Mouse (Mus musculus): ENCODE data around the gene Gsdma3. TPM values are rescaled to one million over a fixed set of nuclear protein-coding genes. Genes with fewer than 3 reads are reported as not detected.
"Not testable (repeated sequence)": the region's sequence is repeated elsewhere in the genome, so short reads cannot be mapped to it uniquely, and the experiment has no call there.

Gsdma3 gene
- total and polyA plus RNA-seq, 3 experiments: not detected

- Histone ChIP-seq H3K4me1 (ENCODE audit: control insufficient read depth in 1 of 2, insufficient read depth in 2 of 2, low read length in 2 of 2) (peaks cover 22 to 45% of the 10 kb centered on the region in 2 experiments), H3K36me3 (ENCODE audit: control insufficient read depth in 1 of 2, insufficient read depth in 2 of 2, low read length in 2 of 2) (peaks cover 0 to 23% of the 10 kb centered on the region in 2 experiments; a peak in 2 of 4 replicates), H3K4me3 (ENCODE audit: control insufficient read depth in 1 of 2, insufficient read depth in 1 of 2, low read depth in 2 of 2, low read length in 2 of 2) (peak overlapping the region; percentile 41 to 42), H3K9ac (ENCODE audit: control insufficient read depth, low read depth, low read length, poor library complexity, severe bottlenecking) (peak overlapping the region; percentile 25), H3K27ac (ENCODE audit: control insufficient read depth, low read depth, low read length) (peak overlapping the region; percentile 44)
- H3K79me2 ChIP-seq (ENCODE audit: control insufficient read depth, insufficient read depth, low read length, poor library complexity); H3K27me3 ChIP-seq (ENCODE audit: control insufficient read depth in 1 of 2, insufficient read depth in 2 of 2, low read length in 2 of 2); H3K9me3 ChIP-seq (replicated peaks; ENCODE audit: insufficient read depth, low read length): not testable (repeated sequence)
- TF ChIP-seq CTCF (IDR thresholded peaks at IDR 0.05 in 2 of 3, conservative IDR thresholded peaks at IDR 0.05 in 1 of 3; ENCODE audit: control insufficient read depth in 1 of 3, insufficient read depth in 1 of 3, low read depth in 2 of 3, low read length in 3 of 3, poor library complexity in 1 of 3, severe bottlenecking in 1 of 3) (peak; percentile 34 to 67 (median 62); a peak in 5 of 6 replicates), ELF1 (IDR thresholded peaks at IDR 0.05; ENCODE audit: low read depth, low read length) (peak; percentile 85), HCFC1 (IDR thresholded peaks at IDR 0.05; ENCODE audit: low read depth, low read length) (0 out of 2 replicates have a peak, but pooled peaks have one; percentile 37), SMC3 (IDR thresholded peaks at IDR 0.05; ENCODE audit: low read depth, low read length) (peak; percentile 33), RAD21 (IDR thresholded peaks at IDR 0.05; ENCODE audit: low read depth, low read length) (peak; percentile 34)
- DNase-seq (ENCODE audit: low read depth, low spot score): peak; percentile 86
These were observed 47.0 kb downstream of the Gsdma3 start for GRCm38 (mm10) chr11:98673136-98673535.

GRCm38 (mm10) chr11:98675829-98676363 lies 49.7 kb downstream of the Gsdma3 start:
- Histone ChIP-seq H3K9me3 (replicated peaks; ENCODE audit: insufficient read depth, low read length) (no peaks in the 10 kb centered on the region), H3K4me3 (ENCODE audit: control insufficient read depth in 1 of 2, insufficient read depth in 1 of 2, low read depth in 2 of 2, low read length in 2 of 2) (no peak overlapping the region), H3K4me1 (ENCODE audit: control insufficient read depth in 1 of 2, insufficient read depth in 2 of 2, low read length in 2 of 2) (peaks cover 18 to 37% of the 10 kb centered on the region in 2 experiments), H3K9ac (ENCODE audit: control insufficient read depth, low read depth, low read length, poor library complexity, severe bottlenecking) (0 out of 2 replicates have a peak overlapping the region, but pooled peaks have one; percentile 16), H3K27ac (ENCODE audit: control insufficient read depth, low read depth, low read length) (peak overlapping the region; percentile 38), H3K27me3 (ENCODE audit: control insufficient read depth in 1 of 2, insufficient read depth in 2 of 2, low read length in 2 of 2) (no peaks in the 10 kb centered on the region), H3K36me3 (ENCODE audit: control insufficient read depth in 1 of 2, insufficient read depth in 2 of 2, low read length in 2 of 2) (peaks cover 0 to 23% of the 10 kb centered on the region in 2 experiments; a peak in 2 of 4 replicates), H3K79me2 (ENCODE audit: control insufficient read depth, insufficient read depth, low read length, poor library complexity) (no peaks in the 10 kb centered on the region)
- DNase-seq (ENCODE audit: low read depth, low spot score): peak; percentile 75
- no peak for TF ChIP-seq POLR2AphosphoS2 (IDR thresholded peaks at IDR 0.05; ENCODE audit: low read length)
- TF ChIP-seq HCFC1 (IDR thresholded peaks at IDR 0.05; ENCODE audit: low read depth, low read length): no peak; the same call in 1 of the 2 replicates
- no peak for TF ChIP-seq ZNF384 (IDR thresholded peaks at IDR 0.05; ENCODE audit: low read depth, low read length)
- peak; percentile 43 to 52; a peak in 3 of 4 replicates for TF ChIP-seq EP300 (IDR thresholded peaks at IDR 0.05; ENCODE audit: low read depth in 1 of 2, low read length in 2 of 2)
- no peak for TF ChIP-seq MXI1 (IDR thresholded peaks at IDR 0.05; ENCODE audit: low read depth, low read length)
- no peak for TF ChIP-seq ELF1 (IDR thresholded peaks at IDR 0.05; ENCODE audit: low read depth, low read length)
- no peak for TF ChIP-seq MEF2A (IDR thresholded peaks at IDR 0.05; ENCODE audit: extremely low read depth, insufficient replicate concordance, low read depth, low read length, poor library complexity, severe bottlenecking)
- TF ChIP-seq MAFK (IDR thresholded peaks at IDR 0.05; ENCODE audit: borderline replicate concordance, low read depth, low read length): no peak
- no peak for TF ChIP-seq NELFE (IDR thresholded peaks at IDR 0.05; ENCODE audit: low read depth, low read length)
- TF ChIP-seq POLR2A (IDR thresholded peaks at IDR 0.05; ENCODE audit: control insufficient read depth in 1 of 2, insufficient read depth in 1 of 2, low read depth in 1 of 2, low read length in 2 of 2, poor library complexity in 1 of 2): peak in 1 of 2 experiments; percentile 24; a peak in 1 of 4 replicates
- TF ChIP-seq CHD1 (IDR thresholded peaks at IDR 0.05; ENCODE audit: low read depth, low read length): no peak
- no peak for TF ChIP-seq CHD2 (IDR thresholded peaks at IDR 0.05; ENCODE audit: low read length)
- no peak for TF ChIP-seq MYB (IDR thresholded peaks at IDR 0.05; ENCODE audit: low read depth, low read length)
- TF ChIP-seq RAD21 (IDR thresholded peaks at IDR 0.05; ENCODE audit: low read depth, low read length): no peak
- no peak for TF ChIP-seq E2F4 (IDR thresholded peaks at IDR 0.05; ENCODE audit: borderline replicate concordance, low read depth, low read length)
- TF ChIP-seq MAZ (IDR thresholded peaks at IDR 0.05; ENCODE audit: low read depth, low read length): no peak
- TF ChIP-seq SMC3 (IDR thresholded peaks at IDR 0.05; ENCODE audit: low read depth, low read length): no peak
- TF ChIP-seq NRF1 (IDR thresholded peaks at IDR 0.05; ENCODE audit: insufficient read depth, low read depth, low read length, poor library complexity, severe bottlenecking): no peak
- no peak for TF ChIP-seq BHLHE40 (IDR thresholded peaks at IDR 0.05; ENCODE audit: borderline replicate concordance, low read depth, low read length)
- TF ChIP-seq ETS1 (IDR thresholded peaks at IDR 0.05; ENCODE audit: low read depth, low read length): peak; percentile 16; the same call in 1 of the 2 replicates
- no peak for TF ChIP-seq ZC3H11A (IDR thresholded peaks at IDR 0.05; ENCODE audit: low read depth, low read length)
- peak; percentile 25; the same call in 1 of the 2 replicates for TF ChIP-seq MAX (IDR thresholded peaks at IDR 0.05; ENCODE audit: low read length)
- no peak for TF ChIP-seq TBP (IDR thresholded peaks at IDR 0.05; ENCODE audit: low read depth, low read length)
- no peak for TF ChIP-seq KAT2A (conservative IDR thresholded peaks at IDR 0.05; ENCODE audit: low read depth, low read length)
- TF ChIP-seq USF2 (IDR thresholded peaks at IDR 0.05; ENCODE audit: borderline replicate concordance in 1 of 2, insufficient read depth in 1 of 2, low read depth in 1 of 2, low read length in 2 of 2): no peak
- no peak for TF ChIP-seq TCF12 (IDR thresholded peaks at IDR 0.05; ENCODE audit: low read depth, low read length)
- no peak for TF ChIP-seq POLR2AphosphoS5 (IDR thresholded peaks at IDR 0.05; ENCODE audit: borderline replicate concordance, low read depth, low read length)
- no peak for TF ChIP-seq ZMIZ1 (IDR thresholded peaks at IDR 0.05; ENCODE audit: low read depth, low read length)
- TF ChIP-seq ZKSCAN1 (IDR thresholded peaks at IDR 0.05; ENCODE audit: low read depth, low read length): peak; percentile 96

Data from MEL (cell line).